Mouse (Mus musculus): ENCODE results near the gene Prkar1a.

- no peak for TF ChIP-seq GATA1 (IDR thresholded peaks at IDR 0.05; ENCODE audit: borderline replicate concordance, low read length)
- no peak for TF ChIP-seq FLI1 (IDR thresholded peaks at IDR 0.05; ENCODE audit: low read length)
These were observed 16.2 kb downstream of the Prkar1a start for GRCm38 (mm10) chr11:109665424-109665823.

Measured in megakaryocyte, embryonic 14.5 days (primary cell).